Mouse (Mus musculus): ENCODE data around the gene Smcr8.

- TF ChIP-seq POLR2A (IDR thresholded peaks at IDR 0.05; ENCODE audit: low read depth, low read length), result no peak
- TF ChIP-seq CTCF (conservative IDR thresholded peaks at IDR 0.05; ENCODE audit: insufficient read depth, insufficient read length, low read depth, low read length), result no peak
Measured at GRCm38 (mm10) chr11:60823771-60824170, 46.4 kb downstream of the Smcr8 start.

All from kidney, adult 2 months (tissue).